Mouse (Mus musculus) E14TG2a.4 (cell line): ENCODE data around the gene Cox5b.
"Not testable (repeated sequence)": the region's sequence is repeated elsewhere in the genome, so short reads cannot be mapped to it uniquely, and the experiment has no call there.

Experiments
- CTCF ChIP-seq: conservative IDR thresholded peaks from 2 replicates; pipeline ENCODE4 v1.5.1; 2014; ENCODE audit warnings: low read length
- NANOG ChIP-seq: IDR thresholded peaks from 2 replicates; pipeline ENCODE4 v1.6.1; 2014; ENCODE audit warnings: borderline replicate concordance, low read length, mixed read lengths
- POU5F1 ChIP-seq: IDR thresholded peaks from 2 replicates; pipeline ENCODE4 v1.6.1; 2014; ENCODE audit warnings: low read length, borderline replicate concordance

DNA sequence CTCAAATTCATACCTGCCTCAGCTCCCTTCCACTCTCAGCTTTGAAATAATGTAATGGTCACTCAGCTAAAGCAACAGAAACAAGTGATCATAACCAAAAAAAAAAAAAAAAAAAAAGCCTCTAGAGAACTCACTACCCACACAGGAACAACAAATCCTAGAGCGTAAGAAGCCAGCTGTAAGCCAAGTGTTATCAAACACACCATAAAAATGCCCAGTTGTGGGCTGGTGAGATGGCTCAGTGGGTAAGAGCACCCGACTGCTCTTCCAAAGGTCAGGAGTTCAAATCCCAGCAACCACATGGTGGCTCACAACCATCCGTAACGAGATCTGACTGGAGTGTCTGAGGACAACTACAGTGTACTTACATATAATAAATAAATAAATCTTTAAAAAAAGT lies 23.2 kb upstream of the Cox5b start:
- not testable (repeated sequence) for TF ChIP-seq CTCF, POU5F1, NANOG
